Mouse (Mus musculus) R1 (cell line): ENCODE measurements around the gene Kif13a.

ENCODE experiments used
- DNase-seq: peaks from one replicate; pipeline ENCODE4 v3.0.0-alpha.2; 2018; ENCODE audit warnings: low read depth, low spot score

Gene Kif13a

DNA sequence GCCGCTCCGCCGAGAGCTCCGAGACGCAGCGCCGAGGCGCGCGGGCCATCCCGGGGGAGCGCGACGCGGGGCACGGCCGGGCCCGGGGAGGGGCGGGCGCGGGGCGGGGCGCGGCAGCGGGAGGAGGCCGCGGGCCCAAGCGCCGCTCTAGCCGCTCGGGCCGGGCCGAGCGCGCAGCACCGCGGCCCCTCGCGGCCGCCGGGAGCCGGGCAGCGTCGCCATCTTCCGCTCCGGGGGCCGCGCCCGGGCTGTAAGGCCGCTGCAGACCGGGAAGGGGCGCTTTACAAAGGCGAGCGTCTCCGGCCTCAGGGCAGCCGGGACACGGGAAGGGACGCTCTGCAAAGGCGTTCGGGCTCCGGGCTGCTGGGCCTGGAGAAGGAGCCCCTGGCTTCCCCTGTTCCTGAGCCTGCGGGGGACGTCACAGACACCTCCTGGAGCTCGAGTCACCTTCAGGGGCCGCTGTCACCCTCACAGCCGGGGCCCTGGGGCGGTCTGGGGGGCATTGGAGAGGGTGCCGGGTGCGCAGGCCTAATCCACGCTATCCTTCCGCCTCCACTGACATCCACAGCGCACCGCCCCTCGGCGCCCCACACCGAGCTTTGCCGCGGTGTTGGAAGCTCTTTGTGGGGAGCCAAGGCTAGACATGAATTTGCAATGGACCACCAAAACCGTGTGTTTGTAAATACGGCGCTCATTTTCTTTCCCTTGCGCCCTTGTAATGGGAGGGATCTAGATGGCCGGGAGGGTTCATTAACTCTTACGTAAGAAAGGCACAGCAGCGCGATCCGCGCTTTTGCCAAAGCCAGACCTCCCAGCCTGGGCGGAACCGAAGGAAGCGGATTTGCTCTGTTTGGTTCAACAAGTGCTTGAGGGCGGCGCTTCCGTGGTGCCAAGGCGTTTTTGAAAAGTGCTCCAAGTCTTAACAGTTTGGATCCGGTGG lies at the start of gene Kif13a:
Gene Kif13a, minus strand, starts transcription at position 149 of the 940 bp plus-strand sequence.
- peak; percentile 98 for DNase-seq

DNA sequence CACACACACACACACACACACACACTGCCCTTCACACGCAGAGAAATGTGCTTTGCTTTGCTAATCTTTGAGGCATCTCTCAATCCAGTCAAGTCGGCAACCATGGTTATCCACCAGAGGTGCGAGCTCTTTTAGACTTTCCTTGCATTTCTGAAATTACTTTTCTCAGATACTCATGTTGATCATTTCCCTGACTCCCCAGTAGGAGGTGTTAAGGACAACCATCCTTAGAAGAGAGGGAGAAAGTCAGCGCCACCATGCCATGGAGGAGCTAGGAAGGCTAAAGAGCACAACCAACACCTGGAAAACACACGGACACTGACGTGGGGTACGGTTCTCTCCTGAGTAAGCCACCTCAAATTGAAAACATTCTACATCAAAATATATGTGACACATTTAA lies 46.9 kb upstream of the Kif13a start:
- peak; percentile 66 for DNase-seq

DNA sequence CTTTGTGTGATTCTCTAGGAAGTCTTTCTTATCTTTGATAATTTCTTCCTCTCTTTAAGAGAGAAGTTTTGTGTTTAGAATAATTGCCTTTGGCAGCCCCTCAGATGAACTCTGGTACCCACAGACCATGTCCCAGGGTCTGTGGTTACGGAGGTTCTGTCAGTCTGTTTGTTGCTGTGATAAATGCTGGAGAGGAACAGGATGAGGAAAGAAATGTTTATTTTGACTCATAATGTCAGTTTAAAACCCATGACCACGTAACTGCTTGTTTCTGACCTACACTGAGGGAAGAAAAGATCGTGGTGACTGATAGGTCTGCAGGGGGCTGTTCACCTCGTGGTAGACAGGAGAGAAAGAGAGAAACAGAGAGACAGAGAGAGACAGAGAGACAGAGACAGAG lies 46.3 kb upstream of the Kif13a start:
- no peak for DNase-seq

DNA sequence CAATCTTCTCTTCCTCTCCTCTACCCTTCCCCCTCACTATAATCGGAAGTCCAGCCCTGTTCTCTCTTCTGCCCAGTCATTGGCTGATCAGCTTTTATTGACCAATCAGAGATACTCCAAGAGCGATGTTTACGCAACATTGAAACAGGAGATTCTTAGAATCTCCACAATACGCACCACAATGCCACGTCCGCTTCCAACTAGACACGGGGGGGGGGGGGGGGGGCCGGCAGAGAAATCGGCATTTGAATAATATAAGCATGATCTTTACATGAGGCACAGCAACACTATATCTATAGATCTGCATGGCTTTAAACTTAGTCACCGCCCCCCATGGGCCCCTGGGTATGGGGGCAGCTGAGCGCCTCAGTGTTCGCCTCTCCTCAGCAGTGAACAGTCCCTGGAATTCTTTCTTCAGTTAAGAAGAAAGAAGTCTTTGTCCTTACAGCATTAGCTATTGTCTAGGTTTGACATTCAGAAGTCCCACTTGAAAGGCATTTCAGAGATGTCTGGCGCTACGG lies 45.4 kb upstream of the Kif13a start:
- peak; percentile 93 for DNase-seq

DNA sequence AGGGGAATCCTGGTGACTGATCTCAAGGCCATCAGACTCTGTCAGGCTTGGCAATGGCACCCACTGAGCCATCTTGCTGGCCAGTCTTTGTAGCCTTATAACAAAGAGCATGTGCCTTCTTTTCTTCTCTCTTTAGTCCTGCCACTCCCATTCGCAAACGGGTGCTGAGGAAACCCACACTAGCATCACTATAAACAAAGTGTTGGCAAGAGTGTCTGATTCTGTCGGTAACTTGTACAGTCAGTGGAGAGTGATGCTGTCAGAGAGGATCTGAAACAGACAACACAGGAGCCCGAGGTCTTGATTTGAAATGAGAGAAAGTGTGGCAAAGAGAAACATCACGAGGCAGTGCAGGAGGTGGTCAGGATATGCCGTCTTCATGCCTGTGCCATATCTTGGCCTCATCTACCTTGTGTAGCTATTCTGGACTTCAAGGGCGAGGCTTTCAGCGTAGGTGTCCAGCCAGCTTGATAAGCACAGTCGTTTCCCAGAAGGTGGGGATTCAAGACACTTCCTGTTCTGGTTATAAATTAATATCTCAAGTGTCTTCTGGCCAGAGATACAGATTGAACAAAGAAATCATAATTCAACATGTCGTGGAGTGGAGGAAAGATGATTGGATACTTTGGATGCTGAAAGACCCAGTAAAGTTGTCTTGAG lies 40.7 kb upstream of the Kif13a start:
- no peak for DNase-seq

DNA sequence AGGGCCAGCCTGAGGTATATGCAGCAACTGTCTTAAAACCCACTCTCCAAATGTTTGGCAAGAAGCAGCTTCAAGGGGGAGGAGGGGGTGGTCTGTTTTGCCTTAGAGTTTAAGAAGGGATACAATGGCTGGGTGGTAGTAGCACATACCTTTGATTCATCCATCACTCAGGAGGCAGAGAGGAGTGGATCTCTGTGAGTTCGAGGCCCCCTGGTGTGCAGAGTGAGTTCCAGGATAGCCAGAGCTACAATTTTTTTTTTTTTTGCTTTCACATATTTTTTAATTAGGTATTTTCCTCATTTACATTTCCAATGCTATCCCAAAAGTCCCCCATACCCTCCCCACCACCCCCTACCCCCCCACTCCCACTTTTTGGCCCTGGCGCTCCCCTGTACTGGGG lies 39.0 kb upstream of the Kif13a start:
- no peak for DNase-seq

DNA sequence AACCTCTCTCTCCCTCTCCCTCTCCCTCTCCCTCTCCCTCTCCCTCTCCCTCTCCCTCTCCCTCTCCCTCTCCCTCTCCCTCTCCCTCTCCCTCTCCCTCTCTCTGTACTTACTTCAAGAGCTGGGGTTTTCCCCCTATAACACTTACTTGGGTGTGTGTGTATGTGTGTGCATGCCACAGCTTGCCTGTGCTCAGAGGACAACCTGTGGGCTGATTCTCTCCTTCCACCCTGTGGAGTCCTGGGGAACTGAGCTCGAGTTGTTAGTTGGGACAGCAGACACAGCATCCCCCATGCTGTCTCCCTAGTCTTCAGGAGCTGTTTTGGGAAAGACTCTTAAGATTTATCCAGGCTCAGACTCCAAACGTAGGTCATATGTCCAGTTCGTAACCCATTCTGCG lies 37.6 kb upstream of the Kif13a start:
- DNase-seq: no peak

DNA sequence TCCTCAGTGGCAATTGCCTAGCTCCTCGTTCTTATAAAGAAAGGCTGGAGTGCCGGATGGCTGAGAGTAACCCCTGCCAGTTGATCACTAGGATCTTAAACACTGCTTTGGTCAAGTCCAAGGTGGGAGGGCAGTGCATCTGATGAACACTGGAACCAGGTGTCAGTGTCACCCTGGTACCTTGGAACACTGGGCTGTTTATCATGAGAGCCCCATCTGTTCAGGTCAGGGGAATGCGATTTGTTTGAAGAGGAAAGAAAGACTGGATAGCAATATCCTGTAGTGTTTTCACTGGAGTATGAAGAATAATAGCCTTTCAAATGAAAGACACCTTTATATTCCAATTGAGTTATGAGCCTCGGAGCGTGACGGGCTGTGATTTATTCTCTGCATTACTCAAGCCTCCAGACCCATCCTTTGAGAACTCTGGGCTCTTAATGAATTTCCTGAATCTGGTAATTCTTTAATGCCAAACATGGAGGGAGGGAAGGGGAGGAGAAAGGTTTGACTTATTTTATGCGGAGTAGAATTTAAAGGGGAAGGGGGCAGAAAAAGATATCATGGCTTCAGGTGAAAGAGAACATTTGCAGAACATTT lies 31.3 kb upstream of the Kif13a start:
- DNase-seq: no peak

DNA sequence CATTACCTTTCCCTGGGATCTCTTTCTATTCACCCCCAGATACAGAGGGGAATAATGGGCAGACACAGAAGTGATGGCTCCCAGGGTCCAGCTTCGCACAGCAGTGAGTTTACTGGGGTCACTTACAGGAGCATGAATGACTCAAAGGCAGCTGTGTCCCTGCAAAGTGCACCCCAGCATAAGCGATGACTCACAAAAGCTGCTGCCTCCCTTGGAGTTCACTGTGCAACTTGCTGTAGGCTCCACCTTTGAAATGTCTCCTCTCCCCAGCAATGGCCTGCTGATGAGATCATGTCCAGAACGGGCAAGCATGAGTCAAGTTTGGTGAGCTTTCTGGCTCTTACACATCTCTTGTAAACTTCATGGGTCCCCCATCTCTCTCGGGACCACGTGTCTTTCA lies 29.5 kb upstream of the Kif13a start:
- no peak for DNase-seq

DNA sequence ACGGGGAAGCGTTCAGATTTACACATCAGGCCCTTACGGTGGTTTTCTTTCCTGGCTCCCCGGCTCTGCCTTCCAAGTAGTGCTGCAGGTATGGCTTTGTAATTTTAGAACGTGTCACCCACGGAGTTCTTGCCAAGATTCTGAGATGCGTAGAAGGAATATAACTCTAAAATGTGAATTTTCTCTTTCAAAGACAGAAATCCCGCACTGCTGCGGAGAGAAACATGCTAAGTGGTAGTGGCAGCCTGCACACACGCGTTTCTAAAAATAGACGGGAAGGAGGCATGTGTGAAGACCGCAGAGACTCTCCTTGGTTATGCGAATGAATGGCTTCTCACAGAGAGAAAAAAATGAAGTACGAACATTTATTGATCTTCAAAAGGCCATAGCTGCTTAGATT lies 21.5 kb upstream of the Kif13a start:
- DNase-seq: no peak

DNA sequence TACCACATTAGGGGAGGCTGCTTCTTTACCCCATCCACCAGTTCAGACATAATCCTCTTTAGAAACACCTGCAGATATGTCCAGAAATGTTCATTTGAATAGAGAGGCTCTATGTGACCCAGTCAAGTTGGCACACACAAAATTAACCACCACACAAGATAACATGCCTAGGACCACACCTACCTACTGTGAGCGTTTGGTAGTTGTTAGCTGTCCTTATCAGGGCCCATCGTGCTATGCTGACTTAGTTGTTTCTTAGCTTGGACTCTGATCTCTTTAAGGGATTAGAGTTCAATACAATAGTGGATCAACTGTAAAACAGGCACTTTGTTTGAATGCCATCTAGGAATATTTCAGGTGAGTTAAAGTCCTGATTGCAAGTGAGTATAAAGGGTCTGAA lies 20.1 kb upstream of the Kif13a start:
- no peak for DNase-seq

DNA sequence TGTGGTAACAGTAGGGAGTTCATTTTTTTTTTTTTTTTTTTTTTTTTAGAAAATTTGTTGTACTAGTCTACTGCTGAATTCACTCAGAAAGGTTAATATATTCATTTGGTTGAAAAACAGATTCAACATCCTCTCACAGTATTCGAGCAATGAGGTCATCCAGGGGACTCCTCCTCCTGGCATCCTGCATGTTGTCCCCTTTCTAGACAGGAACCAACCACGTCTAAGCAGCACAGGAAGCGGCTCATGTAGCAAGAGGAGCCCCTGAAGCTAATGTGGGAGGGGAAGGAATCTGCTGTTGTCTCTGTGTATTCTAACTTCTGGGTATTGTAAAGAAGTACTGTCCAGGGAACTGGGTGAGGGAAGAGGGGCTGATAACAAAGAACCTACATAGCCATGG lies 18.4 kb upstream of the Kif13a start:
- no peak for DNase-seq

DNA sequence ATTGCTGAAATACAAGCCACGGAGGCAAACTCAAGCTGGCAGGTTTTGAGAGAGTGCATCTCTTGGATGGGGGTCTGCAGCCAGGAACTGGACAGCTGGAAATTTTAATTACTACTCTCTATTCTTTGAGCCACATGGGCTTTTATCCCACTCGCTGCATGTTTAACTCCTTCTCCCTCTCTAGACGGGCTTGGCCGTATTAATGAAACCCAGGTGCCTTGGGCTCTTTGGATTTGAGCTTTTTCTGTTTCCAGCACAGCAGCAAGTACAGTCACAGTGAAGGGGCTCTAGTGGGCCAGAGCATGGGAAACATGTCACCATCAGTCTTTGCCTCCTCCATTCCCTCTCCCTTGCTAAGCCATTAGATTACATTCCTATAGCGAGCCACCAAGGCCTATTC lies 16.4 kb upstream of the Kif13a start:
- DNase-seq: no peak

DNA sequence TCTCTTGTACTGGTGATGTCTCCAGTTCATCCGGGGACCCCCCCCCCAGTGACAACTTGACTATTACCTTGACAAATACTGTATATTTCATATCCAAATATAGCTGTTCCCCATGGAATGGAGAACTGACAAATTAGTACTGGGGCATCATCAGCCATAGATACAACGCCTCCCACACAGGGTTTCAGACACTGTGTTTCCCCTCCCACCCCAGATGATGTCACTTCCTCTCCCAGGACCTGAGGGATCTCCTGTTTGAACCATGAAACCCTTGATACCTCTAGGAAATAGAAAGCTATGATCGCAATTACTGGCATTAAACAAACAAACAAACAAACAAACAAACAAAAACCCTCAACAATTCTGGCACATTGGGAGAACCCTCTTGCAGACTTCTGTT lies 15.6 kb upstream of the Kif13a start:
- peak; percentile 57 for DNase-seq

DNA sequence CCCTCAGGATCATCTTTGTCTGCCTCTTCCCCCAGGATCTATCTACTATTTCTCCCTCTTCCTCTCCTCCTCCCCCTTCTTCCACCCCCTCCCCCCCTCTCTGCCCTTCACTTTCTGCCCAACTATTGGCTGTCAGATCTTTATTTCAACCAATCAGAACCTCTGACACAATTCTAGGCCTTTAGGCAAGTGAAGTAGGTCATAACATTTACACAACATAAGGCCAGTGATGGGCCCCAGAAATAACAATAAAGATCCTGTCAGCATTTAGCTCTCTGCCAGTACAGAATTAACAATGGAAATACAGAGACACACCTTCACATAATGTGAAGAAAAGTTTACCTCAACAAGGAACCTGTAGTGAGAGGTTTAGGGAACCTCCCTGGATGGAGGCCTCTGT lies 13.6 kb upstream of the Kif13a start:
- peak; percentile 92 for DNase-seq

DNA sequence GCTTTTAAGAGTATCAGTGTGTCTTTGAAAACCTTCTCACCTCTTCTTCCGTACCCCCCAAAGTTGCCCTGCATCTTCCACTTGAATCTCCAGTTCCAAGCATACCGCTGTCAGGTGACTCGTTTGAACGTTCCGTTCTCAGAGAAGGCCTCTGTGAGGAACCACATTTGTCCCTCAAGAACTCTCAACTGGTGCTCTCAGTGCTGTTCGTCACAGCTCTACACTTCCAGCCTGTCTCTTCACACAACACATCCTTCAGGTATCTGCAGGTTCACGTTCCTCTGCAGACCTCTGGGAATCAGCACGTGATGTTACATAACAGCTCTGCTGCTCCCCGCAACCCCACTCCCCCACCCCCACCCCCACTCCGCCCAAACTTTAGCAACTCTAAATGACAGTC lies 4.4 kb upstream of the Kif13a start:
- DNase-seq: no peak

DNA sequence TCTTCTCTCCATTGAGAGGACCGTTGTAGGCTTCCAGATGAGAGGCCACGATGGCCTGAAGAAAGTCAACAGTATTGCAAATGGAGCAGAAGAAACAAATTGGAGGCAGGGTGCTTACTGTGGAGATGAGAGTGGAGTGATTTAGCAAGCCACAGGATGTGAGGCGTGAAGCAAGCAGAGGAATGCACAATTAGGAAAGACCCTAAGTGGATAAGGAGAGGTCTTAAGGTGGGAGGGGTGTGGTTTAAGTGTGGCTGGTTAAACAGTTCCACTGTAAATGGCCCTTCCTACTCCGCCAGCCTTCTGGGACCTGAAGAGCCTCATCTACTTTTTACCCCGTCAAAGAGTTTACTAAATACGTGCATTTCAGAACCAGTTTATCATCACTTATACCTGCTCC lies 3.2 kb upstream of the Kif13a start:
- no peak for DNase-seq

DNA sequence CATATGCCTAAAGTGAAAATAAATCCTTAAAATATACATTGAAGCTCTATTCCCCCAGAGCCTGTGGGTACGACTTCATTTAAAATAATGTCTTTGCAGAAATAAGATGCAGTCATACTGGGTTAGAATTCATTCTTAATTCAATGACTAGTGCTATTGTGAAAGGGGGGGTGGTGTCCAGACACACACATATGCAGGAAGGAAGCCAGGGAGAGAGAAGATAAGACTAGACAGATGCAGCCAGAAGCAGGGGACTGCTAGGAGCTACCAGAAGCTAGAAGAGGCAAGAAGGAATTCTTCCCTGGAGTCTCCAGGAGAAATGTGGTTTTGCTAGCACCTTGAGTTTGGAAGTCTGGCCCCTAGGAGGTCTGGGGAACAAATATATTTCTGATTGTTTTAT lies 2.4 kb upstream of the Kif13a start:
- no peak for DNase-seq

DNA sequence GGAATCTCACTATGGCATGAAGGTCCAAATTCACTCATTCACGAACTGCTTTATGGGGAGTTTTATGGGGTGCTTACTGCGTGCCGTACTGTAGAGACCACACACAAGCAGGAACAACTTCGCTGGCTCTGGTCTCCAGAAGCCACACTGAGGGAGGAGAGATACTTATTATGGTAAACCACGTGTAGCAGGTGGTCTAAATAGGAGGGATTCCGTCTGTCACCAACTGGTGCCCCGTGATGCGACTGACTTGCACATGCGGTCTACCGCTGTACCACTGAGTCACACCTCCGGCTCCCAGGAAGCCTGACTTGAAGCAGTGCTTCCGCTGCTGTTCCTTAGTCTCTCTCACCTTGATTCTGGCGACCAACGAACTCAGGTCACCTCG lies 986 bp upstream of the Kif13a start:
- DNase-seq: no peak

DNA sequence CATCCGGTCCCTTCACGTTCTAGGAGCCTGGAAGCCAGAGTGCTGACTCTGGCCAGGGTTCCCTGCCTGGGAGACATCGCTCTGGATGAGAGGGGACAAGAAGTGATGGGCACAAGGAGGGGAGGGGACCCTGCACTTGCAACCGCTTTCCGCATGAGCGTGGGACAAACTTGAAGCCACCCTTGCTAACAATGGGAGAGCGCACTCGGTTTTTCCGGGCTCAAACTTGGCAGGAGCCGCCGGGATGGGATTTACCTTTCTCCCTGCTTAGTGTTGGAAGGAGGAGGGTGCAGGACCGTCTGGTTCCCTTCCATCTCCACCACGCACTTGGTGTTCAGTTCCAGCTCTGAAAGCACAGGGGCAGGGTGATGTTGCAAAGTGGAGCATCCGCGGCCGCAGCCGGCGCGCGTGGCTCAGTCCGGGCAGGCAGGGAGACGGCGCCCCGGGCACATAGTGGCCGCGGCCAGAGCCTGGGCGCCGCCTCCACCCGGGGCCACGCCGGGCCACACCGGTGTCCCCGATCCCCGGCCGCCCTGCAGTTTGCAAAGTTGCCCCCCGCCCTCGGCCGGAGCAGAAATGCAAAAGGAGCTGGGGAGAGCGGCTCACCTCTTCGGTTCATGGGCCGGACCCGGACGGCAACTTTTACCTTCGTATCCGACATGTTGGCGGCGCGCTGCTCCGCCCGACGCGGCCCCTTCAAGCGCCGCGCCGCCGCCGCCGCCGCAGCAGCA lies 541 bp downstream of the Kif13a start:
- peak; percentile 86 for DNase-seq

DNA sequence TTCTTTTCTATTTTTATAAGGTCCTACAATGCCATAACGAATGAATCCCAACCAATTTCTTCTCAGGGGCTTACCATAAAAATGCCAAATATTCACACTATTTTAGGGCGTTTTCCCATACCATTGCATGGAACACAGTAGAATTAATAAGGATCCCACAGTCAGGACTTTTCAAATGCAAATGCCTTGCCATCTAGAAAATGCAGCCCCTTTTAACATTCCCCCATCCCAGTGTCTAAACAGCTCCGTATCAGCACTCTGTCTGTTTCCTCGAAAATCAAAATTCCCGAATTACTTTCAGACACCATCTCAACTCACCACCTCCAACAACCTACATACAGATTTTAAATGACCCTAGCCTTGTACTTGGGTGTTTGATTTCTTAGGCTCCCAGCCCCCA lies 1.3 kb downstream of the Kif13a start:
- DNase-seq: peak; percentile 55

DNA sequence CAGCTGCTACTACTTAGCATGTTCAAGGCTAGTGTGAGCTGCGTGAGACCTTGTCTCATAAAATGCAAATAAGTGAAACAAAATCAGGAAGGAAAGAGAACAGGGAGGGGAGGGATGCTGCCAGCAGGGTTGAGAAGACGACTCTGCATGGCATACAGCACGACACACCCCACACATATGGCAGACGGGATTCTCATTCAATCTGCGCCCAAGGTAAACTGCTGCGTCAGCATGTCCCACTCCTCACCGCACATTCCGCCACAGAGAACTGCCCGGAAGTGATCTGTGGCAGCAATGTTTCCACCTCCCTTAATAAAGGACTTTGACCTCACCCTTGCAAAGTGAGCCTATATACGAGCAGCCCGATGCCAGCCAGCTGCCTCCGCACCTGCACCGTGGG lies 4.0 kb downstream of the Kif13a start:
- peak; percentile 70 for DNase-seq
